Mouse (Mus musculus) G1E (cell line): ENCODE results near the gene Disp3. TPM values are rescaled to one million over a fixed set of nuclear protein-coding genes. Genes with fewer than 3 reads are reported as not detected.

Experiments
- ATAC-seq: 2 replicates; pipeline ENCODE4 v1.8.0; 2016; ENCODE audit warnings: mild to moderate bottlenecking; ENCODE audit not compliant: insufficient number of reproducible peaks, poor library complexity, low FRiP score, severe bottlenecking; ENCODE audit errors: extremely low read depth
- DNase-seq: peaks from one replicate; pipeline ENCODE4 v3.0.0; 2012; ENCODE audit warnings: low spot score
- H3K27me3 ChIP-seq: 2 replicates; pipeline ENCODE4 v1.6.1; 2012; ENCODE audit warnings: mild to moderate bottlenecking, low read length, inconsistent platforms; ENCODE audit not compliant: insufficient read depth
- H3K36me3 ChIP-seq: replicated peaks from 2 replicates; pipeline ENCODE3; 2012; ENCODE audit warnings: mild to moderate bottlenecking, inconsistent platforms
- H3K4me1 ChIP-seq: 2 replicates; pipeline ENCODE4 v1.6.1; 2012; ENCODE audit warnings: low read depth, low read length, inconsistent platforms, mixed read lengths; ENCODE audit not compliant: insufficient read depth
- H3K4me3 ChIP-seq: 2 replicates; pipeline ENCODE4 v1.5.1; 2012; ENCODE audit warnings: low read depth, mild to moderate bottlenecking, inconsistent platforms, low read length, moderate library complexity, mixed read lengths
- H3K9me3 ChIP-seq: replicated peaks from 2 replicates; pipeline ENCODE4 v1.6.1; 2012; ENCODE audit warnings: inconsistent platforms
- CTCF ChIP-seq: IDR thresholded peaks from 2 replicates; pipeline ENCODE4 v1.5.1; 2012; ENCODE audit warnings: low read depth, low read length, inconsistent platforms, mixed read lengths
- GATA1 ChIP-seq: IDR thresholded peaks from 2 replicates; pipeline ENCODE4 v1.6.1; 2012; ENCODE audit warnings: borderline replicate concordance, low read length, inconsistent platforms, mixed read lengths
- GATA2 ChIP-seq: IDR thresholded peaks from 2 replicates; pipeline ENCODE4 v1.6.1; 2012; ENCODE audit warnings: low read depth, low read length, inconsistent platforms, borderline replicate concordance
- POLR2AphosphoS5 ChIP-seq: IDR thresholded peaks from 2 replicates; pipeline ENCODE4 v1.6.1; 2012; ENCODE audit warnings: low read depth, low read length, inconsistent platforms; ENCODE audit not compliant: insufficient replicate concordance
- TAL1 ChIP-seq: conservative IDR thresholded peaks from 2 replicates; pipeline ENCODE4 v1.6.1; 2012; ENCODE audit warnings: low read depth, low read length, inconsistent platforms, mixed read lengths
- polyA plus RNA-seq: library from polyadenylated mRNA; stranded (reverse); fragments of >175 nt; gene quantifications from 2 replicates; pipeline ENCODE4 v1.2.3, GENCODE M21; 2012
- total RNA-seq, 2 experiments: library from RNA; stranded (forward) in 1 of 2; stranded (reverse) in 1 of 2; fragments of 200-1000 nt in 1 of 2; fragments of >200 nt in 1 of 2; fragmentation: Nextera tagmentation in 1 of 2; gene quantifications; 2 replicates each; pipeline ENCODE4 v1.2.3; 2014 to 2017

Disp3 gene
- total and polyA plus RNA-seq, 3 experiments: 0.01 TPM; not detected in 2

- H3K36me3 ChIP-seq: no peaks in the 10 kb centered on the region
- peaks cover 14% of the 10 kb centered on the region; the same call in 1 of the 2 replicates for H3K27me3 ChIP-seq
- peaks cover 17% of the 10 kb centered on the region for H3K4me1 ChIP-seq
- no peak for TF ChIP-seq TAL1
- no peak for TF ChIP-seq POLR2AphosphoS5
- no peak for TF ChIP-seq GATA1
- no peak for TF ChIP-seq CTCF
- H3K4me3 ChIP-seq: no peak overlapping the region
- DNase-seq (no peak), ATAC-seq (no peak)
- H3K9me3 ChIP-seq: no peaks in the 10 kb centered on the region
Observed at GRCm38 (mm10) chr4:148203557-148203956, 84.2 kb downstream of the Disp3 start.

- Histone ChIP-seq H3K4me1 (peaks cover 5% of the 10 kb centered on the region; the same call in 1 of the 2 replicates), H3K9me3 (no peaks in the 10 kb centered on the region), H3K4me3 (no peak overlapping the region), H3K27me3 (peaks cover 8% of the 10 kb centered on the region; the same call in 1 of the 2 replicates), H3K36me3 (no peaks in the 10 kb centered on the region)
- TF ChIP-seq GATA2: no peak
- no peak for TF ChIP-seq POLR2AphosphoS5
- no peak for DNase-seq
- no peak for ATAC-seq
Observed at GRCm38 (mm10) chr4:148198721-148199120, 89.0 kb downstream of the Disp3 start.

GRCm38 (mm10) chr4:148194400-148194799, 93.4 kb downstream of the Disp3 start:
- TF ChIP-seq CTCF (no peak), GATA1 (no peak), POLR2AphosphoS5 (no peak), TAL1 (no peak)
- DNase-seq: no peak
- no peak for ATAC-seq
- H3K4me3 ChIP-seq: no peak overlapping the region
- H3K36me3 ChIP-seq: no peaks in the 10 kb centered on the region
- no peaks in the 10 kb centered on the region for H3K4me1 ChIP-seq
- H3K9me3 ChIP-seq: no peaks in the 10 kb centered on the region
- H3K27me3 ChIP-seq: peaks cover 13% of the 10 kb centered on the region; the same call in 1 of the 2 replicates

GRCm38 (mm10) chr4:148192707-148193245, 95.0 kb downstream of the Disp3 start:
- H3K27me3 ChIP-seq: peaks cover 5% of the 10 kb centered on the region; the same call in 1 of the 2 replicates
- no peaks in the 10 kb centered on the region for H3K36me3 ChIP-seq
- H3K4me3 ChIP-seq: no peak overlapping the region
- H3K4me1 ChIP-seq: no peaks in the 10 kb centered on the region
- no peak for DNase-seq
- ATAC-seq: no peak
- H3K9me3 ChIP-seq: no peaks in the 10 kb centered on the region
- TF ChIP-seq TAL1: no peak
- TF ChIP-seq CTCF: no peak
- TF ChIP-seq GATA1: no peak
- TF ChIP-seq POLR2AphosphoS5: no peak
- TF ChIP-seq GATA2: no peak

Other genes with a start within 250 kb of the Disp3 start
- gene Clcn6, start 249.1 kb downstream of the Disp3 start, total RNA-seq (2014; fragmentation: Nextera tagmentation): 20.1 and 21.0 TPM in 2 replicates
- gene Clcn6, start 249.1 kb downstream of the Disp3 start, total RNA-seq (2017): 13.6 and 16.1 TPM in 2 replicates
- gene Clcn6, start 249.1 kb downstream of the Disp3 start, polyA plus RNA-seq: 5.2 and 6.2 TPM in 2 replicates
- 7.0 and 12.5 TPM in 2 replicates for gene Mthfr, start 248.9 kb downstream of the Disp3 start, total RNA-seq (2014; fragmentation: Nextera tagmentation)
- gene Mthfr, start 248.9 kb downstream of the Disp3 start, total RNA-seq (2017): 7.3 and 9.4 TPM in 2 replicates
- 6.3 and 9.2 TPM in 2 replicates for gene Mthfr, start 248.9 kb downstream of the Disp3 start, polyA plus RNA-seq
- 7.7 and 10.8 TPM in 2 replicates for gene Agtrap, start 199.9 kb downstream of the Disp3 start, total RNA-seq (2014; fragmentation: Nextera tagmentation)
- 9.4 and 10.7 TPM in 2 replicates for gene Agtrap, start 199.9 kb downstream of the Disp3 start, total RNA-seq (2017)
- gene Agtrap, start 199.9 kb downstream of the Disp3 start, polyA plus RNA-seq: 4.5 and 6.4 TPM in 2 replicates
- 25.1 and 40.0 TPM in 2 replicates for gene Mad2l2, start 157.6 kb downstream of the Disp3 start, total RNA-seq (2014; fragmentation: Nextera tagmentation)
- gene Mad2l2, start 157.6 kb downstream of the Disp3 start, total RNA-seq (2017): 9.4 and 14.9 TPM in 2 replicates
- gene Mad2l2, start 157.6 kb downstream of the Disp3 start, polyA plus RNA-seq: 23.8 and 24.6 TPM in 2 replicates
- gene Draxin, start 157.3 kb downstream of the Disp3 start, total RNA-seq (2014; fragmentation: Nextera tagmentation): not detected in 2 replicates
- under 0.01 and 0.16 TPM in 2 replicates for gene Draxin, start 157.3 kb downstream of the Disp3 start, total RNA-seq (2017)
- gene Draxin, start 157.3 kb downstream of the Disp3 start, polyA plus RNA-seq: not detected in 2 replicates
- gene Fbxo6, start 135.8 kb downstream of the Disp3 start, total RNA-seq (2014; fragmentation: Nextera tagmentation): 108 and 115 TPM in 2 replicates
- gene Fbxo6, start 135.8 kb downstream of the Disp3 start, total RNA-seq (2017): 34.1 and 39.7 TPM in 2 replicates
- gene Fbxo6, start 135.8 kb downstream of the Disp3 start, polyA plus RNA-seq: 57.1 and 63.0 TPM in 2 replicates
- gene Fbxo44, start 127.5 kb downstream of the Disp3 start, total RNA-seq (2014; fragmentation: Nextera tagmentation): 7.5 and 10.1 TPM in 2 replicates
- 5.0 and 6.6 TPM in 2 replicates for gene Fbxo44, start 127.5 kb downstream of the Disp3 start, total RNA-seq (2017)
- gene Fbxo44, start 127.5 kb downstream of the Disp3 start, polyA plus RNA-seq: 3.0 and 3.3 TPM in 2 replicates
- not detected in 2 replicates for gene Fbxo2, start 127.3 kb downstream of the Disp3 start, total RNA-seq (2014; fragmentation: Nextera tagmentation)
- gene Fbxo2, start 127.3 kb downstream of the Disp3 start, total RNA-seq (2017): 0.49 and 0.64 TPM in 2 replicates
- 0.12 and 0.44 TPM in 2 replicates for gene Fbxo2, start 127.3 kb downstream of the Disp3 start, polyA plus RNA-seq
- 35.9 and 42.1 TPM in 2 replicates for gene Ubiad1, start 156.8 kb upstream of the Disp3 start, total RNA-seq (2014; fragmentation: Nextera tagmentation)
- 15.7 and 16.8 TPM in 2 replicates for gene Ubiad1, start 156.8 kb upstream of the Disp3 start, total RNA-seq (2017)
- 16.3 and 18.1 TPM in 2 replicates for gene Ubiad1, start 156.8 kb upstream of the Disp3 start, polyA plus RNA-seq
- 35.1 and 41.7 TPM in 2 replicates for gene Mtor, start 160.6 kb upstream of the Disp3 start, total RNA-seq (2014; fragmentation: Nextera tagmentation)
- 11.7 and 13.8 TPM in 2 replicates for gene Mtor, start 160.6 kb upstream of the Disp3 start, total RNA-seq (2017)
- gene Mtor, start 160.6 kb upstream of the Disp3 start, polyA plus RNA-seq: 8.9 and 11.3 TPM in 2 replicates
- not detected in 2 replicates for gene Angptl7, start 212.5 kb upstream of the Disp3 start, total RNA-seq (2014; fragmentation: Nextera tagmentation)
- gene Angptl7, start 212.5 kb upstream of the Disp3 start, total RNA-seq (2017): 0.05 TPM in 1 of 2 replicates, not detected in the other
- gene Angptl7, start 212.5 kb upstream of the Disp3 start, polyA plus RNA-seq: not detected in 2 replicates